Mouse (Mus musculus) lung, embryonic 14.5 days (tissue): ENCODE data around the gene Jph3. TPM values are rescaled to one million over a fixed set of nuclear protein-coding genes. Genes with fewer than 3 reads are reported as not detected.
A peak's percentile ranks its signal among the peaks of the same experiment; 100 is the strongest.

Source experiments
- ATAC-seq: fragments of 200-750 bp; cut with Nextera tagmentation; 2 replicates; pipeline ENCODE4 v1.8.0; 2017; ENCODE audit warnings: mild to moderate bottlenecking, moderate TSS enrichment, moderate library complexity; ENCODE audit not compliant: insufficient read depth
- DNase-seq: peaks from one replicate; pipeline ENCODE4 v3.0.0-alpha.2; 2015
- H3K27ac ChIP-seq: fragments of 300-500 bp; sonication (generic); 2 replicates; pipeline ENCODE4 v1.5.1; 2014; ENCODE audit warnings: low read depth, mild to moderate bottlenecking, moderate library complexity
- H3K27me3 ChIP-seq: fragments of 300-500 bp; sonication (generic); 2 replicates; pipeline ENCODE4 v1.6.1; 2014; ENCODE audit warnings: low read length, control low read depth; ENCODE audit not compliant: insufficient read depth
- H3K36me3 ChIP-seq: fragments of 300-500 bp; sonication (generic); 2 replicates; pipeline ENCODE4 v1.6.1; 2014; ENCODE audit warnings: control low read depth; ENCODE audit not compliant: insufficient read depth
- H3K4me1 ChIP-seq: fragments of 300-500 bp; sonication (generic); 2 replicates; pipeline ENCODE4 v1.6.1; 2014; ENCODE audit warnings: antibody characterized with exemption, control low read depth; ENCODE audit not compliant: insufficient read depth
- H3K4me2 ChIP-seq: fragments of 300-500 bp; sonication (generic); 2 replicates; pipeline ENCODE4 v1.6.1; 2014; ENCODE audit warnings: mild to moderate bottlenecking
- H3K4me3 ChIP-seq: fragments of 300-500 bp; sonication (generic); 2 replicates; pipeline ENCODE4 v1.5.1; 2014; ENCODE audit warnings: low read depth, low read length
- H3K9ac ChIP-seq: fragments of 300-500 bp; sonication (generic); 2 replicates; pipeline ENCODE4 v1.6.1; 2014
- H3K9me3 ChIP-seq: fragments of 300-500 bp; sonication (generic); 2 replicates; pipeline ENCODE4 v1.6.1; 2016; ENCODE audit warnings: low read depth, low read length, control low read depth
- CTCF ChIP-seq: IDR thresholded peaks from 2 replicates; pipeline ENCODE4 v1.5.1; 2016; ENCODE audit warnings: antibody characterized with exemption, low read depth
- WGBS: fragments of 180-500 bp; shearing (Covaris S2); extraction: QIAGEN DNeasy Blood & Tissue Kit; methylation state at CpG from one replicate; pipeline ENCODE4 v1.1.7; 2014; 5-methylcytosine and 5-hydroxymethylcytosine counted together
- polyA plus RNA-seq: library from polyadenylated mRNA; unstranded; fragments of >200 nt; fragmentation: Nextera tagmentation; extraction: Ambion mirVana; gene quantifications from 2 replicates; pipeline ENCODE4 v1.2.1, GENCODE M21; 2014

Jph3 gene
- polyA plus RNA-seq, 1 experiment from 2014 or later: 0.22 TPM

GRCm38 (mm10) chr8:121818226-121818625, 88.8 kb downstream of the Jph3 start:
- no peak for TF ChIP-seq CTCF
- no peaks in the 10 kb centered on the region for H3K9me3 ChIP-seq
- H3K27me3 ChIP-seq: no peaks in the 10 kb centered on the region
- ATAC-seq (no peak), DNase-seq (no peak)
- 68% methylated on average over 7 of the region's 7 CpGs for WGBS
- H3K4me1 ChIP-seq: no peaks in the 10 kb centered on the region
- H3K4me3 ChIP-seq: no peak overlapping the region
- H3K27ac ChIP-seq: no peak overlapping the region
- H3K4me2 ChIP-seq: no peak overlapping the region
- H3K36me3 ChIP-seq: peaks cover 34% of the 10 kb centered on the region; the same call in 1 of the 2 replicates
- H3K9ac ChIP-seq: no peak overlapping the region

GRCm38 (mm10) chr8:121820840-121821239, 91.4 kb downstream of the Jph3 start:
- no peak for ATAC-seq
- Histone ChIP-seq H3K9me3 (no peaks in the 10 kb centered on the region), H3K36me3 (peaks cover 24% of the 10 kb centered on the region; the same call in 1 of the 2 replicates), H3K4me2 (no peak overlapping the region), H3K27ac (no peak overlapping the region), H3K4me1 (no peaks in the 10 kb centered on the region), H3K4me3 (no peak overlapping the region), H3K27me3 (no peaks in the 10 kb centered on the region), H3K9ac (no peak overlapping the region)
- no peak for TF ChIP-seq CTCF
- 84% methylated on average over 6 of the region's 6 CpGs for WGBS
- no peak for DNase-seq

- 87% methylated on average over 11 of the region's 11 CpGs for WGBS
- Histone ChIP-seq H3K27ac (no peak overlapping the region), H3K9ac (no peak overlapping the region), H3K4me2 (no peak overlapping the region), H3K4me1 (no peaks in the 10 kb centered on the region), H3K36me3 (peaks cover 24% of the 10 kb centered on the region; the same call in 1 of the 2 replicates), H3K9me3 (no peaks in the 10 kb centered on the region), H3K27me3 (no peaks in the 10 kb centered on the region), H3K4me3 (no peak overlapping the region)
- no peak for TF ChIP-seq CTCF
- DNase-seq (no peak), ATAC-seq (no peak)
Measured at GRCm38 (mm10) chr8:121821320-121821719, 91.9 kb downstream of the Jph3 start.

- TF ChIP-seq CTCF: no peak
- 87% methylated on average over 9 of the region's 9 CpGs for WGBS
- no peak overlapping the region for H3K4me2 ChIP-seq
- H3K9me3 ChIP-seq: no peaks in the 10 kb centered on the region
- DNase-seq (peak; percentile 26), ATAC-seq (no peak)
- no peaks in the 10 kb centered on the region for H3K27me3 ChIP-seq
- no peaks in the 10 kb centered on the region for H3K4me1 ChIP-seq
- peaks cover 24% of the 10 kb centered on the region; the same call in 1 of the 2 replicates for H3K36me3 ChIP-seq
- no peak overlapping the region for H3K27ac ChIP-seq
- H3K4me3 ChIP-seq: no peak overlapping the region
- no peak overlapping the region for H3K9ac ChIP-seq
Measured at GRCm38 (mm10) chr8:121821770-121822169, 92.3 kb downstream of the Jph3 start.

GRCm38 (mm10) chr8:121827726-121828125, 98.3 kb downstream of the Jph3 start:
- 95% methylated on average over 5 of the region's 5 CpGs for WGBS
- Histone ChIP-seq H3K27ac (no peak overlapping the region), H3K27me3 (no peaks in the 10 kb centered on the region), H3K36me3 (no peaks in the 10 kb centered on the region), H3K4me2 (peak overlapping the region; percentile 95), H3K4me3 (peak overlapping the region; percentile 89; the same call in 1 of the 2 replicates), H3K9me3 (no peaks in the 10 kb centered on the region), H3K4me1 (peaks cover 3% of the 10 kb centered on the region; the same call in 1 of the 2 replicates), H3K9ac (no peak overlapping the region)
- DNase-seq (no peak), ATAC-seq (no peak)
- TF ChIP-seq CTCF: no peak

GRCm38 (mm10) chr8:121828376-121829023, 99.1 kb downstream of the Jph3 start:
- DNase-seq (no peak), ATAC-seq (no peak)
- no peak for TF ChIP-seq CTCF
- Histone ChIP-seq H3K27ac (no peak overlapping the region), H3K4me2 (peak overlapping the region; percentile 95), H3K27me3 (no peaks in the 10 kb centered on the region), H3K4me1 (peaks cover 3% of the 10 kb centered on the region; the same call in 1 of the 2 replicates), H3K36me3 (no peaks in the 10 kb centered on the region), H3K9me3 (no peaks in the 10 kb centered on the region), H3K9ac (peak overlapping the region; percentile 83), H3K4me3 (peak overlapping the region; percentile 89)
- WGBS: 30% methylated on average over 10 of the region's 10 CpGs

- DNase-seq: peak; percentile 96
- under 1% methylated on average over 68 of the region's 68 CpGs for WGBS
Measured at GRCm38 (mm10) chr8:121829048-121829776, 99.8 kb downstream of the Jph3 start, which contains the start of gene Klhdc4. Gene Klhdc4 (minus strand): TSS chr8:121829569.

More at GRCm38 (mm10) chr8:121829048-121829776, 99.8 kb downstream of the Jph3 start, which contains the start of gene Klhdc4:
- Histone ChIP-seq H3K4me2 (peak within 1 kb of the TSS; percentile 95), H3K27ac (peak within 1 kb of the TSS; percentile 50; the same call in 1 of the 2 replicates), H3K27me3 (no peaks in the 10 kb centered on the region), H3K9me3 (no peaks in the 10 kb centered on the region), H3K36me3 (no peaks in the 10 kb centered on the region), H3K4me1 (peaks cover 3% of the 10 kb centered on the region; the same call in 1 of the 2 replicates), H3K9ac (peak within 1 kb of the TSS; percentile 83), H3K4me3 (peak within 1 kb of the TSS; percentile 89)
- no peak for TF ChIP-seq CTCF
- ATAC-seq: peak; percentile 99
